Mouse (Mus musculus) CD8-positive naive resting alpha-beta T cell, adult 2 months (primary cell): ENCODE measurements around the gene Tubgcp4.
"Not testable (repeated sequence)": the region's sequence is repeated elsewhere in the genome, so short reads cannot be mapped to it uniquely, and the experiment has no call there.

Experiments used
- DNase-seq, 2 experiments: peaks; one replicate each; pipeline ENCODE4 v3.0.0; 2022; ENCODE audit warnings: low read depth in 2 of 2, low spot score in 2 of 2

Gene Tubgcp4

GRCm38 (mm10) chr2:121170481-121170971, at the start of gene Tubgcp4:
Gene Tubgcp4, plus strand, starts transcription at chr2:121170654.
- DNase-seq: peak in 1 of 2 experiments; percentile 33

- DNase-seq: not testable (repeated sequence)
Observed at GRCm38 (mm10) chr2:121126302-121126701, 44.2 kb upstream of the Tubgcp4 start.

- no peak for DNase-seq
Observed at GRCm38 (mm10) chr2:121127536-121127935, 42.9 kb upstream of the Tubgcp4 start.

GRCm38 (mm10) chr2:121128865-121129620, 41.4 kb upstream of the Tubgcp4 start:
- DNase-seq: no peak

GRCm38 (mm10) chr2:121132822-121133221, 37.6 kb upstream of the Tubgcp4 start:
- no peak for DNase-seq

GRCm38 (mm10) chr2:121137371-121137770, 33.1 kb upstream of the Tubgcp4 start:
- no peak for DNase-seq

- DNase-seq: no peak
Observed at GRCm38 (mm10) chr2:121139266-121140017, 31.0 kb upstream of the Tubgcp4 start.

- DNase-seq: peak; percentile 69 to 88
Observed at GRCm38 (mm10) chr2:121140018-121140882, 30.2 kb upstream of the Tubgcp4 start, which contains the start of the genes Adal and Lcmt2. Gene Adal, plus strand, starts transcription at chr2:121140428. Gene Lcmt2, minus strand, starts transcription at chr2:121140653.

- DNase-seq: no peak
Observed at GRCm38 (mm10) chr2:121141216-121142035, 29.0 kb upstream of the Tubgcp4 start.

- no peak for DNase-seq
Observed at GRCm38 (mm10) chr2:121142415-121142814, 28.0 kb upstream of the Tubgcp4 start.

GRCm38 (mm10) chr2:121149679-121150078, 20.8 kb upstream of the Tubgcp4 start:
- no peak for DNase-seq

- no peak for DNase-seq
Observed at GRCm38 (mm10) chr2:121153100-121153499, 17.4 kb upstream of the Tubgcp4 start.

GRCm38 (mm10) chr2:121169173-121169572, 1.3 kb upstream of the Tubgcp4 start:
- DNase-seq: no peak

GRCm38 (mm10) chr2:121169902-121170301, 552 bp upstream of the Tubgcp4 start:
- DNase-seq: peak in 1 of 2 experiments; percentile 2

GRCm38 (mm10) chr2:121170980-121171742, 707 bp downstream of the Tubgcp4 start, which contains the start of gene Zscan29:
Gene Zscan29, minus strand, starts transcription at chr2:121171125.
- DNase-seq: peak; percentile 81

GRCm38 (mm10) chr2:121178828-121179479, 8.5 kb downstream of the Tubgcp4 start:
- DNase-seq: no peak

- no peak for DNase-seq
Observed at GRCm38 (mm10) chr2:121183431-121183830, 13.0 kb downstream of the Tubgcp4 start.

GRCm38 (mm10) chr2:121184142-121184541, 13.7 kb downstream of the Tubgcp4 start:
- no peak for DNase-seq

- no peak for DNase-seq
Observed at GRCm38 (mm10) chr2:121188530-121188929, 18.1 kb downstream of the Tubgcp4 start.
